Comparison of ENCODE assay signal across 10 mouse cellular contexts in genomic region chr13:106876278-106876677, GRCm38 (mm10).
DNase-seq lines count a peak whose midpoint lies in the region; ATAC-seq and TF ChIP-seq lines count a peak whose summit lies in the region.
"Had no signal": no experiment of that assay in that cellular context is flagged by ENCODE, and none has a peak within 500 bp of the region (broad histone marks: within the 10 kb centered on the region; RNA-seq: fewer than 3 reads in every experiment).

No protein-coding gene starts in this region.

- H3K79me2 ChIP-seq in MEL (ENCODE audit: control insufficient read depth, insufficient read depth, low read length, poor library complexity): no peaks in the 10 kb centered on the region

- H3K9ac ChIP-seq in MEL (ENCODE audit: control insufficient read depth, low read depth, low read length, poor library complexity, severe bottlenecking): no peak overlapping the region
- no peak overlapping the region for H3K9ac ChIP-seq in liver, embryonic 11.5 days (ENCODE audit: low read depth, low read length)

- TF ChIP-seq CTCF in MEL (IDR thresholded peaks at IDR 0.05 in 2 of 3, conservative IDR thresholded peaks at IDR 0.05 in 1 of 3; ENCODE audit: control insufficient read depth in 1 of 3, insufficient read depth in 1 of 3, low read depth in 2 of 3, low read length in 3 of 3, poor library complexity in 1 of 3, severe bottlenecking in 1 of 3): peak; percentile 45 to 75 (median 63)

- H3K27me3 ChIP-seq in MEL (ENCODE audit: control insufficient read depth in 1 of 2, insufficient read depth in 2 of 2, low read length in 2 of 2): no peaks in the 10 kb centered on the region
- no peaks in the 10 kb centered on the region for H3K27me3 ChIP-seq in liver, embryonic 11.5 days (replicated peaks; ENCODE audit: control insufficient read depth, insufficient read depth, low read length)

- H3K4me2 ChIP-seq in liver, embryonic 11.5 days: no peak overlapping the region

- peak; percentile 7 for DNase-seq in heart, postnatal 4 days
- no peak for DNase-seq in heart, adult 11 months
- DNase-seq in A20 (ENCODE audit: low read depth, low spot score) (peak; percentile 40), MEL (ENCODE audit: low read depth, low spot score) (peak; percentile 57)
- DNase-seq in liver, embryonic 11.5 days (ENCODE audit: low spot score): no peak
- no peak for DNase-seq in left cerebral cortex, adult 8-10 months (ENCODE audit: low spot score in 2 of 2)
- no peak for DNase-seq in cerebellum, postnatal 4 days (ENCODE audit: low spot score in 2 of 2)
- DNase-seq: adrenal gland, postnatal 10 days; spleen, adult 18-20 months had no signal

- H3K4me1 ChIP-seq in MEL (ENCODE audit: control insufficient read depth in 1 of 2, insufficient read depth in 2 of 2, low read length in 2 of 2): no peaks in the 10 kb centered on the region
- no peaks in the 10 kb centered on the region for H3K4me1 ChIP-seq in liver, embryonic 11.5 days (replicated peaks; ENCODE audit: control insufficient read depth, insufficient read depth, low read length)

- H3K9me3 ChIP-seq in MEL (replicated peaks; ENCODE audit: insufficient read depth, low read length): no peaks in the 10 kb centered on the region
- H3K9me3 ChIP-seq in liver, embryonic 11.5 days (ENCODE audit: control insufficient read depth, low read length): no peaks in the 10 kb centered on the region

- peak; percentile 66; the same call in 1 of the 2 replicates for ATAC-seq in liver, embryonic 11.5 days (replicated peaks; ENCODE audit: low FRiP score)
- ATAC-seq in monocyte, adult 5-6 weeks (replicated peaks; ENCODE audit: insufficient number of reproducible peaks, low FRiP score, low TSS enrichment, poor library complexity, severe bottlenecking): no peak

- H3K27ac ChIP-seq in MEL (ENCODE audit: control insufficient read depth, low read depth, low read length): no peak overlapping the region
- no peak overlapping the region for H3K27ac ChIP-seq in liver, embryonic 11.5 days (ENCODE audit: low read depth, low read length)

- H3K4me3 ChIP-seq in MEL (ENCODE audit: control insufficient read depth in 1 of 2, insufficient read depth in 1 of 2, low read depth in 2 of 2, low read length in 2 of 2): no peak overlapping the region
- no peak overlapping the region for H3K4me3 ChIP-seq in liver, embryonic 11.5 days (ENCODE audit: low read depth, low read length)

- peak; percentile 24 for TF ChIP-seq RAD21 in MEL (IDR thresholded peaks at IDR 0.05; ENCODE audit: low read depth, low read length)

- no peak for TF ChIP-seq POLR2A in MEL (IDR thresholded peaks at IDR 0.05; ENCODE audit: control insufficient read depth in 1 of 2, insufficient read depth in 1 of 2, low read depth in 1 of 2, low read length in 2 of 2, poor library complexity in 1 of 2)

- no peak for TF ChIP-seq EP300 in MEL (IDR thresholded peaks at IDR 0.05; ENCODE audit: low read depth in 1 of 2, low read length in 2 of 2)

- H3K36me3 ChIP-seq in MEL (ENCODE audit: control insufficient read depth in 1 of 2, insufficient read depth in 2 of 2, low read length in 2 of 2): peaks cover 0 to 12% of the 10 kb centered on the region in 2 experiments; a peak in 2 of 4 replicates
- H3K36me3 ChIP-seq in liver, embryonic 11.5 days (ENCODE audit: control insufficient read depth, insufficient read depth, low read length): peaks cover 15% of the 10 kb centered on the region

- 94% methylated on average over 1 of the region's 1 CpGs for WGBS in liver, embryonic 11.5 days

TF ChIP-seq in MEL, 35 proteins besides CTCF, POLR2A, EP300 and RAD21:
- TF ChIP-seq ZC3H11A (IDR thresholded peaks at IDR 0.05; ENCODE audit: low read depth, low read length): 0 out of 2 replicates have a peak, but pooled peaks have one; percentile 2
- TF ChIP-seq SMC3 (IDR thresholded peaks at IDR 0.05; ENCODE audit: low read depth, low read length): peak; percentile 73
- TF ChIP-seq MYC (IDR thresholded peaks at IDR 0.05; ENCODE audit: low read depth, low read length): no peak
- TF ChIP-seq MYB (IDR thresholded peaks at IDR 0.05; ENCODE audit: low read depth, low read length): no peak
TF ChIP-seq in MEL: peak in this region for 2.

Comparison
In these comparisons a context has a peak if more than half of its experiments do, and no peak if none do; other contexts are left out.
1. DNase-seq: peak in heart, postnatal 4 days (single experiment), A20 (single experiment) and MEL (single experiment); none in heart, adult 11 months (single experiment), liver, embryonic 11.5 days (single experiment), left cerebral cortex, adult 8-10 months (0 of 2) and cerebellum, postnatal 4 days (0 of 2).